Mouse (Mus musculus): ENCODE measurements around the gene Lbhd2.
A peak's percentile ranks its signal among the peaks of the same experiment; 100 is the strongest.

Lbhd2 gene

GRCm38 (mm10) chr12:111406622-111407021 is at the start of gene Lbhd2:
Gene Lbhd2 (plus strand): TSS chr12:111406809.
- no peak for DNase-seq (ENCODE audit: low spot score)

- DNase-seq (ENCODE audit: low spot score) = no peak
These were observed 45.9 kb upstream of the Lbhd2 start for GRCm38 (mm10) chr12:111360671-111361070.

GRCm38 (mm10) chr12:111361319-111362098 is 45.1 kb upstream of the Lbhd2 start:
- no peak for DNase-seq (ENCODE audit: low spot score)

- no peak for DNase-seq (ENCODE audit: low spot score)
These were observed 42.4 kb upstream of the Lbhd2 start for GRCm38 (mm10) chr12:111364234-111364633.

GRCm38 (mm10) chr12:111367065-111367464 is 39.5 kb upstream of the Lbhd2 start:
- no peak for DNase-seq (ENCODE audit: low spot score)

- no peak for DNase-seq (ENCODE audit: low spot score)
These were observed 36.4 kb upstream of the Lbhd2 start for GRCm38 (mm10) chr12:111370249-111370648.

GRCm38 (mm10) chr12:111371905-111372304 is 34.7 kb upstream of the Lbhd2 start:
- no peak for DNase-seq (ENCODE audit: low spot score)

GRCm38 (mm10) chr12:111373411-111373810 is 33.2 kb upstream of the Lbhd2 start:
- peak; percentile 54 for DNase-seq (ENCODE audit: low spot score)

- no peak for DNase-seq (ENCODE audit: low spot score)
These were observed 31.9 kb upstream of the Lbhd2 start for GRCm38 (mm10) chr12:111374727-111375126.

GRCm38 (mm10) chr12:111375559-111375958 is 31.1 kb upstream of the Lbhd2 start:
- DNase-seq (ENCODE audit: low spot score) = no peak

- peak; percentile 23 for DNase-seq (ENCODE audit: low spot score)
These were observed 30.6 kb upstream of the Lbhd2 start for GRCm38 (mm10) chr12:111376053-111376452.

GRCm38 (mm10) chr12:111376826-111377331 is 29.7 kb upstream of the Lbhd2 start:
- DNase-seq (ENCODE audit: low spot score) = peak; percentile 76

- peak; percentile 90 for DNase-seq (ENCODE audit: low spot score)
These were observed 29.1 kb upstream of the Lbhd2 start, which contains the start of gene Cdc42bpb for GRCm38 (mm10) chr12:111377376-111377973. Gene Cdc42bpb (minus strand): TSS chr12:111377718.

GRCm38 (mm10) chr12:111377986-111378490 is 28.6 kb upstream of the Lbhd2 start:
- DNase-seq (ENCODE audit: low spot score) = no peak

GRCm38 (mm10) chr12:111378812-111379211 is 27.8 kb upstream of the Lbhd2 start:
- DNase-seq (ENCODE audit: low spot score) = no peak

- no peak for DNase-seq (ENCODE audit: low spot score)
These were observed 20.5 kb upstream of the Lbhd2 start for GRCm38 (mm10) chr12:111385883-111386641.

- peak; percentile 64 for DNase-seq (ENCODE audit: low spot score)
These were observed 19.9 kb upstream of the Lbhd2 start for GRCm38 (mm10) chr12:111386642-111387120.

GRCm38 (mm10) chr12:111387146-111387545 is 19.5 kb upstream of the Lbhd2 start:
- no peak for DNase-seq (ENCODE audit: low spot score)

GRCm38 (mm10) chr12:111394008-111394407 is 12.6 kb upstream of the Lbhd2 start:
- DNase-seq (ENCODE audit: low spot score) = no peak

- no peak for DNase-seq (ENCODE audit: low spot score)
These were observed 9.6 kb upstream of the Lbhd2 start for GRCm38 (mm10) chr12:111396997-111397396.

- DNase-seq (ENCODE audit: low spot score) = peak; percentile 53
These were observed 5.0 kb upstream of the Lbhd2 start for GRCm38 (mm10) chr12:111401454-111402184.
